Mouse (Mus musculus) midbrain, embryonic 14.5 days (tissue): ENCODE data around the gene Klhl5. TPM values are rescaled to one million over a fixed set of nuclear protein-coding genes. Genes with fewer than 3 reads are reported as not detected.

Experiments
- ATAC-seq: fragments of 200-750 bp; cut with Nextera tagmentation; 2 replicates; pipeline ENCODE4 v1.8.0; 2017; ENCODE audit warnings: moderate number of reproducible peaks, moderate library complexity; ENCODE audit not compliant: low FRiP score, low TSS enrichment
- DNase-seq: peaks from one replicate; pipeline ENCODE4 v3.0.0-alpha.2; 2015
- H3K27ac ChIP-seq: fragments of 300-500 bp; sonication (generic); replicated peaks from 2 replicates; pipeline ENCODE4 v1.5.1; 2014; ENCODE audit warnings: mild to moderate bottlenecking, low read depth, low read length, moderate library complexity
- H3K27me3 ChIP-seq: fragments of 300-500 bp; sonication (generic); 2 replicates; pipeline ENCODE4 v1.6.1; 2014; ENCODE audit warnings: low read length, control low read depth, mixed read lengths; ENCODE audit not compliant: control insufficient read depth, insufficient read depth
- H3K36me3 ChIP-seq: fragments of 300-500 bp; sonication (generic); 2 replicates; pipeline ENCODE4 v1.6.1; 2014; ENCODE audit warnings: low read length, control low read depth; ENCODE audit not compliant: control insufficient read depth, insufficient read depth
- H3K4me1 ChIP-seq: fragments of 300-500 bp; sonication (generic); 2 replicates; pipeline ENCODE4 v1.6.1; 2014; ENCODE audit warnings: mild to moderate bottlenecking, antibody characterized with exemption, low read length, control low read depth; ENCODE audit not compliant: control insufficient read depth, insufficient read depth
- H3K4me2 ChIP-seq: fragments of 300-500 bp; sonication (generic); 2 replicates; pipeline ENCODE4 v1.6.1; 2014; ENCODE audit warnings: mild to moderate bottlenecking, low read length, moderate library complexity
- H3K4me3 ChIP-seq: fragments of 300-500 bp; sonication (generic); replicated peaks from 2 replicates; pipeline ENCODE4 v1.5.1; 2014; ENCODE audit warnings: low read depth, low read length
- H3K9ac ChIP-seq: fragments of 300-500 bp; sonication (generic); replicated peaks from 2 replicates; pipeline ENCODE4 v1.6.1; 2014; ENCODE audit warnings: mild to moderate bottlenecking, low read length, moderate library complexity
- H3K9me3 ChIP-seq: fragments of 300-500 bp; sonication (generic); 2 replicates; pipeline ENCODE4 v1.6.1; 2016; ENCODE audit warnings: low read length, control low read depth, mixed read lengths; ENCODE audit not compliant: control insufficient read depth
- WGBS: fragments of 180-500 bp; shearing (Covaris S2); extraction: QIAGEN DNeasy Blood & Tissue Kit; methylation state at CpG from one replicate; pipeline ENCODE4 v1.1.7; 2014; 5-methylcytosine and 5-hydroxymethylcytosine counted together
- polyA plus RNA-seq: library from polyadenylated mRNA; unstranded; fragments of >200 nt; fragmentation: Nextera tagmentation; extraction: Ambion mirVana; gene quantifications from 2 replicates; pipeline ENCODE4 v1.2.1, GENCODE M21; 2014

Gene Klhl5
- polyA plus RNA-seq, 1 experiment from 2014 or later, result 49.2 TPM

DNA sequence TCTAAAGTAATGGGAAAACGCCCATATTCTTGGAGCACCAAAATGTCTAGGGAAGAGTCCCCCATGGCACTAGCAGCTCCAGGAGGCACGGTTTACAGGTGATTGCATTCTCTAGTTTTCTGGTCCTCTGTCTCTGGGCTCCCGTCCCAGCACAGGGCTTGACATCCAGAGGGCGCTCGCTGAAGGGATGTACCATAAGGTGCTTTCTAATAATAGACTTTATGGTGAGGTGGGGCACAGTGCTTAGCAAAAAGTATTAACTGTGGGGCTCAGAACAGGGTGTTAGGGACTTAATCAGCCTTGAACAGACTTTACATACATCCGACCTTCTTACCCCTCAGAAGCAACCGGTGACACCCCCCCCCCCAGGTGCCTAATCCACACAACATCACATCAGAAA, 32.6 kb upstream of the Klhl5 start:
- Histone ChIP-seq H3K27ac (no peak overlapping the region), H3K4me2 (no peak overlapping the region), H3K36me3 (no peaks in the 10 kb centered on the region), H3K4me3 (no peak overlapping the region), H3K9ac (no peak overlapping the region), H3K27me3 (no peaks in the 10 kb centered on the region), H3K4me1 (no peaks in the 10 kb centered on the region), H3K9me3 (no peaks in the 10 kb centered on the region)
- ATAC-seq (no peak), DNase-seq (no peak)
- WGBS, result 67% methylated on average over 7 of the region's 7 CpGs

DNA sequence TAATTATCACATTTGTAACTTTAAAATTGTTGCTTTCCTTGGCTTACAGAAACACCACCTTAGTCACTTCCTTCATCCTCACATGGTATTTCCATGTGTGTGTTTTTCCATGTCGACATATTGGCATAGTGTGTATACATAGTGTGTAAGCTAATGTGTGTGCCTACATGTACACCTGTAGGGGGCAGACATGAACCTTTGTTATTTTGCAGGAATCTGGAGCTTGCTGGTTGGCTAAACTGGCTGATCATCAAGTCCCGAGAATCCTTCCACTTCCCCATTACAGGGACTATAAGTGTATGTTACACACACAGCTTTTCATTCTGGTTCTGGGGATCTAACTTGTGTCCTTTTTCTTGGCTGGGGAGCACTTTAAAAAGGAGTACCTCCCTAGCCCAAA, 31.3 kb upstream of the Klhl5 start:
- Histone ChIP-seq H3K27me3 (no peaks in the 10 kb centered on the region), H3K27ac (no peak overlapping the region), H3K9me3 (no peaks in the 10 kb centered on the region), H3K4me1 (no peaks in the 10 kb centered on the region), H3K4me2 (no peak overlapping the region), H3K4me3 (no peak overlapping the region), H3K36me3 (no peaks in the 10 kb centered on the region), H3K9ac (no peak overlapping the region)
- WGBS, result 82% methylated on average over 2 of the region's 2 CpGs
- DNase-seq (no peak), ATAC-seq (no peak)

DNA sequence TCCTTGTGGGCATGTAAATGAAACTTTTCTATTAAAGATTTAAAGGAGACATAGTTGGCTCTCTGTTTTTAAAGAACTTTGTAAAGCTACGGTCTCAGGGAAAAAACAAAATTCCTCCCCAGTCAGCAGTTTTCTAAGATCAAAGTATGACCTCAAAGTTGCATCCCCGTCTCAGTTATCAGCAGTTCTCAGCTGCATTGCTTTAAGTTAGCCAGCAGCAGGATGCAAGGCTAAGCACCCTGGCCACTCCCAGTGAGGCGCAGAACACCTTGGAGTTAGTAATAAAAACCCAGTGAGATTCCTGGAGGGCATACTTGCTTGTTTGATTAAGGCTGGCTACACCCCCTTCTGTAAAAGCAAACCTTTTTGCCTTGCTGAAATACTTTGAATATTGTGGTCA, 30.6 kb upstream of the Klhl5 start:
- no peak overlapping the region for H3K9ac ChIP-seq
- no peak for DNase-seq
- no peaks in the 10 kb centered on the region for H3K9me3 ChIP-seq
- no peak overlapping the region for H3K4me2 ChIP-seq
- ATAC-seq, result no peak
- H3K4me1 ChIP-seq, result no peaks in the 10 kb centered on the region
- no peak overlapping the region for H3K4me3 ChIP-seq
- no peaks in the 10 kb centered on the region for H3K36me3 ChIP-seq
- H3K27ac ChIP-seq, result no peak overlapping the region
- 68% methylated on average over 3 of the region's 3 CpGs for WGBS
- no peaks in the 10 kb centered on the region for H3K27me3 ChIP-seq

DNA sequence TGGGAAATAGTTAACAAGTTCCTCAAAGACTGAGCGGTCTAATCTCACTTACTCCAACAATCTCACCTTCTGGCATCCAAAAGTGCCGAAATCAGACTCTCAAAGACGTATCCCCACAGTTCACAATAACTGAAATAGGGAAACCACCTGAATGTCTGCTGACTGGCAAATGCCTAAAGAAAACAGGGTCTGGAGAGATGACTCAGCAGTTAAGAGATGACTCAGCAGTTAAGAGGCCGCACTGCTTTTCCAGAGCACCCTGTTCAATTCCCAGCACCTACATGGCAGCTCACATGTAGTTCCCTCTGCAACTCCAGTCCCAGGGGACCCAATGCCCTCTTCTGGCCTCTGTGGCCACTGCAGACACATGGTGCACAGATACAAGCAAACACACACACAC, 29.3 kb upstream of the Klhl5 start:
- DNase-seq, result no peak
- Histone ChIP-seq H3K4me1 (no peaks in the 10 kb centered on the region), H3K9me3 (no peaks in the 10 kb centered on the region), H3K4me2 (no peak overlapping the region), H3K9ac (no peak overlapping the region), H3K36me3 (no peaks in the 10 kb centered on the region), H3K4me3 (no peak overlapping the region), H3K27ac (no peak overlapping the region), H3K27me3 (no peaks in the 10 kb centered on the region)
- WGBS, result 96% methylated on average over 4 of the region's 4 CpGs
- no peak for ATAC-seq

DNA sequence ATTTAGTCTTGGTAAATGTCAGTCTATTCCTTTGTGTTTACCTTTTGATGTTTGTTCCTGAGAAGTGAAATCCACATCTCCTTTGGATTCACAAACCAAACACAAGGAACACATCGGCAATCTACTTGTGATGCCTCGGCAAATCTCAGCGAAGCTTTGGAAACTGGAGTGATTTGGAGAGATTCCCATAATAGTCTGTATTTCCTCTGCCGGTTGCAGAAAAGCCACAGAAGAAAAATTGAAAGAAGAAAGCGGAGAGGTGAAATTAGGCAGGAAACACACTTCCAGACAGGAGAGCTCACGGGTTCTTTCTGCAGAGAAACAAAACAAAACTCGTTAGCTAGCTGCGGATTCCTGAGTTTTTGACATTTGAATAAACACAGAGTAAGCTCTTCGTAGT, 27.5 kb upstream of the Klhl5 start:
- no peak overlapping the region for H3K27ac ChIP-seq
- 79% methylated on average over 9 of the region's 9 CpGs for WGBS
- no peak overlapping the region for H3K4me3 ChIP-seq
- no peaks in the 10 kb centered on the region for H3K4me1 ChIP-seq
- H3K36me3 ChIP-seq, result no peaks in the 10 kb centered on the region
- H3K9ac ChIP-seq, result no peak overlapping the region
- DNase-seq (peak; percentile 23), ATAC-seq (no peak)
- no peaks in the 10 kb centered on the region for H3K27me3 ChIP-seq
- H3K4me2 ChIP-seq, result no peak overlapping the region
- H3K9me3 ChIP-seq, result no peaks in the 10 kb centered on the region

DNA sequence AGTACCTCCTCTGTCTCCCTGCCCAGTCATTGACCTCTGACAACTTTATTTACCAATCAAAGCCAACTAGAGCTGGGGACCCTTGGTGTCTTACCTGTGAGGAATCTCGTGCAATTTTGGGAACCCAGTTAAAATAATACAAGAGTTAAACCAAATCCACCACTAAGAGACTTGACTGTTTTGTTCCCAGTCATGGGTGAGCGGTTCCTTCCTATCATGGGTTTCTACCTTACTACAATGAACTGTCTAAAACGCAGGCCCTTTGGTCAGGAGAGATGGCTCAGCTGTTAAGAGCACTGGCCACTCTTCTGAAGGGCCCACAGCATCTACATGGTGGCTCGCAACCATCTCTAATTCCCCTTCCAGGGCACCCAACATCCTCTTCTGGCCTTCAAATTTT, 25.5 kb upstream of the Klhl5 start:
- ATAC-seq (no peak), DNase-seq (no peak)
- 68% methylated on average over 4 of the region's 4 CpGs for WGBS
- no peak overlapping the region for H3K4me2 ChIP-seq
- H3K9ac ChIP-seq, result no peak overlapping the region
- no peak overlapping the region for H3K4me3 ChIP-seq
- no peaks in the 10 kb centered on the region for H3K4me1 ChIP-seq
- no peaks in the 10 kb centered on the region for H3K36me3 ChIP-seq
- no peak overlapping the region for H3K27ac ChIP-seq
- no peaks in the 10 kb centered on the region for H3K9me3 ChIP-seq
- H3K27me3 ChIP-seq, result no peaks in the 10 kb centered on the region

DNA sequence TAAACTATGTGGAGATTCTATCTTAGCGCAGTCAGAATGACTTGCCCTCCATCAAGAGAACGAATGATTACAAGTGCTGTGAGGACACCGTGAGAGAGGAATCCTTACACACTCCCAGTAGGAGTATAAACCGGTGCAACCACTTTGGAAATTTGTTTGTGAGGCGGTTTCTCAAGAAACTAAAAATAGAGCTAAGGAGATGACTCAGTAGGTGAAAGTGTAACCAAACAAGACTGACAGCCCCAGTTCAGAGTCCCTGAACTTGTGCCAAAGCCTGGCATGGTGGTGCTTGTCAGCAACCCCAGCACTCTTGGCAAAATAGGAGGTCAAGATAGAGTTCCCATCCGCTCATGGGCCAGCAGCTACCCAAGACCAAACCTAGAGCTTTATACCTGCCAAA, 20.8 kb upstream of the Klhl5 start:
- no peak for DNase-seq

DNA sequence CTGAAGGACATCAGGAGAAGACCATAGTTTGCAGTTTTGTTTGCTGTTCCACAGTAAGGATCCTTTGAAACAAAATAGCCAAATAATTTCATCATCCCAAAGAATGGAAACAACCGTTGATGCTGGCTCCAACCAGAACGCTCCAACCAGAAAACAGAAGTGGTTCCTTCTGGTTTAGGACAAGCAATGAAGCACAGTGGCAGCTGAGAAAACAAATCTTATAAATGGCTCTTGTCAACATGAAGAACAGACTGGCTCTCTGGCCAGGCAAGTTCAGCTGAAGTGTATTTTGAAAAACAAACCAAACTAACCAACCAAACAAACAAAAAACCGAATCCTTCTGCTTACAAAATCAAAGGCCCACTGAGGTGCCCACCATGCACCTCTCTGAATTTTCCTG, 17.6 kb upstream of the Klhl5 start:
- Histone ChIP-seq H3K9me3 (no peaks in the 10 kb centered on the region), H3K4me2 (no peak overlapping the region), H3K9ac (no peak overlapping the region), H3K4me3 (no peak overlapping the region), H3K4me1 (no peaks in the 10 kb centered on the region), H3K27me3 (no peaks in the 10 kb centered on the region), H3K27ac (no peak overlapping the region), H3K36me3 (no peaks in the 10 kb centered on the region)
- ATAC-seq (no peak), DNase-seq (no peak)
- 89% methylated on average over 3 of the region's 3 CpGs for WGBS

More for the DNA sequence above, 20.8 kb upstream of the Klhl5 start:
- H3K36me3 ChIP-seq, result no peaks in the 10 kb centered on the region
- no peak overlapping the region for H3K4me2 ChIP-seq
- 89% methylated on average over 6 of the region's 6 CpGs for WGBS
- H3K27ac ChIP-seq, result no peak overlapping the region
- no peaks in the 10 kb centered on the region for H3K9me3 ChIP-seq
- H3K27me3 ChIP-seq, result no peaks in the 10 kb centered on the region
- H3K9ac ChIP-seq, result no peak overlapping the region
- no peaks in the 10 kb centered on the region for H3K4me1 ChIP-seq
- no peak for ATAC-seq
- H3K4me3 ChIP-seq, result no peak overlapping the region

DNA sequence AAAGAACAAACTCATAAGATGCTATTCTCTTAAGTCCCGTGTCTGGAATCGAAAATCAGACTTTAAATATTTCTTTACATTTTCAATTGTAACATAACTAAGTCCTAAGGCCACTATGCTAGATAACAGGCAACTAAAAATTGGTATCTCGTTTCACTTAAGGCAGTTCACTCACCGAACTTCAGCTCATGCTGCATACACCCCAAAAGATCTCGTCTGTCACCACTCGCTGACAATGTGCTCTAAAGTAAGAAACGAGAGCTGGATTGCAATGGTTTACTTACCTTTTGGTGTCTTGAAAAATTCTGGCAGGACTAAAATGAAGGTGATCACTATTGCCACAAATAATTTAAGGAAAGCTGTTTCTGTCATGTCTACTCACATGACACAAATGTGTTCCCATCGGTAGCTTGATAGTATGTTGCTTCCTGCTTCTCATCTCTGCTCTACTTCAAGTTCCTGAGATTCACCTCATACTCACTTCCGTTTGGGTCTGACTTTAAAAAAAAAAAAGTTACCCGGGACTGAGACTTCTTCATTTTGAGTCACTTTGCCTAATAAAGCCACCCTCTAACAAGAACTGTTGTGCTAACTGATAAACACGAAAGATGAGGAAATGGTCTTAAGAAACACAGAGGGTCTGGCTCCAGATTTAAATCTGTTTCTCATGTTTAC, 16.0 kb upstream of the Klhl5 start:
- no peaks in the 10 kb centered on the region for H3K36me3 ChIP-seq
- no peaks in the 10 kb centered on the region for H3K4me1 ChIP-seq
- no peak overlapping the region for H3K27ac ChIP-seq
- no peaks in the 10 kb centered on the region for H3K27me3 ChIP-seq
- no peaks in the 10 kb centered on the region for H3K9me3 ChIP-seq
- ATAC-seq (no peak), DNase-seq (no peak)
- H3K4me2 ChIP-seq, result no peak overlapping the region
- H3K4me3 ChIP-seq, result no peak overlapping the region
- no peak overlapping the region for H3K9ac ChIP-seq
- 78% methylated on average over 11 of the region's 11 CpGs for WGBS
